Mouse (Mus musculus): ENCODE measurements around the gene Rfc5.

GRCm38 (mm10) chr5:117417442-117417841, 28.6 kb upstream of the Rfc5 start:
- TF ChIP-seq POLR2A (IDR thresholded peaks at IDR 0.05; ENCODE audit: control insufficient read depth, low read depth, low read length) (no peak), CTCF (IDR thresholded peaks at IDR 0.05; ENCODE audit: control insufficient read depth, insufficient read depth, insufficient replicate concordance, low read depth, low read length) (no peak)
